Comparison of ENCODE assay signal across 22 mouse cellular contexts in the genomic region with DNA sequence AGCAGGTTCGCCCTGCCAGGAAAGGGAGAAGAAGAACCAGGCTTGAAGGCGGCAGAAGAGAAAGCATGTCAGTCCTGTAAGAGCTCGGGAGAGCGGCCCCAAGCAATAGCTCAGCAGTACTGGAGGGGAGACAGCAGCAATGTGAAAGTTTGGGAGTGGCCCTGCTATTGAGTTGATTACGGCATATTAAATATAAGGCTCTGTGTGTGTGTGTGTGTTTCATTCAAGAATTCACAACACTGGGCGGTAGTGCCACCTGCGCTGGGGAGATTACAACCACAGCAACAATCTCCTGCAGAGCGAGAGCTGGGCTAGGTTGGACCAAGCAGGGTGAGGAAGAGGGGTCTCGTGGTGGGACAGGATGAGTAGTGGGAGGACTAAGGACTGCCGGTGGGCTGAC. TPM values are rescaled to one million over a fixed set of nuclear protein-coding genes. Genes with fewer than 3 reads are reported as not detected.
DNase-seq lines count a peak whose midpoint lies in the region; ATAC-seq and TF ChIP-seq lines count a peak whose summit lies in the region.
"Had no signal": no experiment of that assay in that cellular context is flagged by ENCODE, and none has a peak within 500 bp of the region (broad histone marks: within the 10 kb centered on the region; RNA-seq: fewer than 3 reads in every experiment).

No protein-coding gene starts in this region.

- H3K9ac ChIP-seq in MEL (ENCODE audit: control insufficient read depth, low read depth, low read length, poor library complexity, severe bottlenecking), result peak overlapping the region; percentile 57
- H3K9ac ChIP-seq in liver, embryonic 12.5 days, result no peak overlapping the region
- H3K9ac ChIP-seq in liver, embryonic 16.5 days (ENCODE audit: low read depth, low read length), result no peak overlapping the region
- no peak overlapping the region for H3K9ac ChIP-seq in forebrain, embryonic 12.5 days
- H3K9ac ChIP-seq in hindbrain, embryonic 11.5 days (ENCODE audit: low read depth, low read length), result no peak overlapping the region
- H3K9ac ChIP-seq: embryonic facial prominence, embryonic 13.5 days; forebrain, embryonic 15.5 days; heart, embryonic 13.5 days; hindbrain, embryonic 14.5 days had no signal

- DNase-seq in MEL (ENCODE audit: low read depth, low spot score), result peak; percentile 95
- DNase-seq in left cerebral cortex, adult 9 months (ENCODE audit: low spot score in 2 of 2), result no peak
- no peak for DNase-seq in urinary bladder, postnatal 36 days (ENCODE audit: low spot score in 2 of 2)
- DNase-seq in hindbrain, embryonic 11.5 days (ENCODE audit: low spot score), result no peak
- DNase-seq: adrenal gland, adult 2 months; adrenal gland, postnatal 25 days; cerebellum, adult 8-10 months; cerebellum, postnatal 25 days; gastrocnemius, postnatal 36 days; heart, adult 11 months; heart, postnatal 4 days had no signal

- TF ChIP-seq POLR2A in MEL (IDR thresholded peaks at IDR 0.05; ENCODE audit: control insufficient read depth in 1 of 2, insufficient read depth in 1 of 2, low read depth in 1 of 2, low read length in 2 of 2, poor library complexity in 1 of 2), result 0 out of 4 replicates have a peak, but pooled peaks of 1 of the 2 experiments have one; percentile 33

- peaks cover 0 to 13% of the 10 kb centered on the region in 2 experiments; a peak in 2 of 4 replicates for H3K36me3 ChIP-seq in MEL (ENCODE audit: control insufficient read depth in 1 of 2, insufficient read depth in 2 of 2, low read length in 2 of 2)
- H3K36me3 ChIP-seq in liver, embryonic 12.5 days, result no peaks in the 10 kb centered on the region
- no peaks in the 10 kb centered on the region for H3K36me3 ChIP-seq in liver, embryonic 16.5 days (ENCODE audit: control insufficient read depth, insufficient read depth)
- H3K36me3 ChIP-seq in forebrain, embryonic 12.5 days (replicated peaks), result no peaks in the 10 kb centered on the region
- H3K36me3 ChIP-seq in hindbrain, embryonic 11.5 days (ENCODE audit: control insufficient read depth, insufficient read depth, low read length), result no peaks in the 10 kb centered on the region
- H3K36me3 ChIP-seq: embryonic facial prominence, embryonic 13.5 days; forebrain, embryonic 10.5 days; forebrain, embryonic 15.5 days; heart, embryonic 13.5 days had no signal

- whole genome bisulfite sequencing in liver, embryonic 12.5 days (ENCODE audit: insufficient replicate concordance), result 38% methylated on average over 10 of the region's 10 CpGs
- whole genome bisulfite sequencing in liver, embryonic 16.5 days (ENCODE audit: insufficient replicate concordance), result 35% methylated on average over 10 of the region's 10 CpGs
- 67% methylated on average over 10 of the region's 10 CpGs for WGBS in forebrain, embryonic 12.5 days
- 73% methylated on average over 10 of the region's 10 CpGs for WGBS in hindbrain, embryonic 11.5 days

- no peaks in the 10 kb centered on the region for H3K27me3 ChIP-seq in MEL (ENCODE audit: control insufficient read depth in 1 of 2, insufficient read depth in 2 of 2, low read length in 2 of 2)
- peaks cover 16% of the 10 kb centered on the region; the same call in 1 of the 2 replicates for H3K27me3 ChIP-seq in liver, embryonic 12.5 days (replicated peaks)
- H3K27me3 ChIP-seq in liver, embryonic 16.5 days (ENCODE audit: control insufficient read depth, insufficient read depth, low read depth, low read length), result peaks cover 4% of the 10 kb centered on the region; the same call in 1 of the 2 replicates
- H3K27me3 ChIP-seq in forebrain, embryonic 12.5 days, result peaks cover 15% of the 10 kb centered on the region
- H3K27me3 ChIP-seq in hindbrain, embryonic 11.5 days (ENCODE audit: control insufficient read depth, insufficient read depth, low read length), result no peaks in the 10 kb centered on the region
- H3K27me3 ChIP-seq: embryonic facial prominence, embryonic 13.5 days; forebrain, embryonic 15.5 days had no signal

- peak overlapping the region; percentile 54 to 60 for H3K4me3 ChIP-seq in MEL (ENCODE audit: control insufficient read depth in 1 of 2, insufficient read depth in 1 of 2, low read depth in 2 of 2, low read length in 2 of 2)
- H3K4me3 ChIP-seq in liver, embryonic 12.5 days, result no peak overlapping the region
- no peak overlapping the region for H3K4me3 ChIP-seq in liver, embryonic 16.5 days (ENCODE audit: low read depth, low read length)
- H3K4me3 ChIP-seq in forebrain, embryonic 12.5 days (replicated peaks), result no peak overlapping the region
- H3K4me3 ChIP-seq in hindbrain, embryonic 11.5 days (ENCODE audit: low read depth, low read length), result no peak overlapping the region
- H3K4me3 ChIP-seq: embryonic facial prominence, embryonic 13.5 days; forebrain, embryonic 10.5 days; forebrain, embryonic 15.5 days; heart, embryonic 13.5 days had no signal

- peak overlapping the region; percentile 5; the same call in 1 of the 2 replicates for H3K27ac ChIP-seq in MEL (ENCODE audit: control insufficient read depth, low read depth, low read length)
- no peak overlapping the region for H3K27ac ChIP-seq in liver, embryonic 12.5 days
- no peak overlapping the region for H3K27ac ChIP-seq in liver, embryonic 16.5 days (ENCODE audit: low read length)
- H3K27ac ChIP-seq in forebrain, embryonic 12.5 days, result no peak overlapping the region
- H3K27ac ChIP-seq in hindbrain, embryonic 11.5 days (ENCODE audit: low read depth, low read length), result no peak overlapping the region
- H3K27ac ChIP-seq: embryonic facial prominence, embryonic 13.5 days; forebrain, embryonic 10.5 days; forebrain, embryonic 15.5 days; heart, embryonic 13.5 days; hindbrain, embryonic 14.5 days had no signal

- H3K4me2 ChIP-seq in liver, embryonic 12.5 days, result peak overlapping the region; percentile 12
- no peak overlapping the region for H3K4me2 ChIP-seq in liver, embryonic 16.5 days (ENCODE audit: low read depth, low read length)
- no peak overlapping the region for H3K4me2 ChIP-seq in forebrain, embryonic 12.5 days
- H3K4me2 ChIP-seq in hindbrain, embryonic 11.5 days (replicated peaks; ENCODE audit: low read depth, low read length), result no peak overlapping the region
- H3K4me2 ChIP-seq: embryonic facial prominence, embryonic 13.5 days; forebrain, embryonic 15.5 days; heart, embryonic 13.5 days; hindbrain, embryonic 14.5 days had no signal

- ATAC-seq in common myeloid progenitor, adult 5-6 weeks (replicated peaks; ENCODE audit: low read depth, poor library complexity, severe bottlenecking), result peak; percentile 54; the same call in 1 of the 2 replicates
- ATAC-seq in liver, embryonic 12.5 days, result peak; percentile 83
- ATAC-seq in liver, embryonic 16.5 days (ENCODE audit: low read depth), result peak; percentile 50
- ATAC-seq in forebrain, embryonic 12.5 days (ENCODE audit: low FRiP score), result no peak
- no peak for ATAC-seq in hindbrain, embryonic 11.5 days (ENCODE audit: low FRiP score)
- ATAC-seq: forebrain, embryonic 15.5 days had no signal

- H3K4me1 ChIP-seq in MEL (ENCODE audit: control insufficient read depth in 1 of 2, insufficient read depth in 2 of 2, low read length in 2 of 2), result peaks cover 15 to 24% of the 10 kb centered on the region in 2 experiments
- H3K4me1 ChIP-seq in liver, embryonic 12.5 days, result peaks cover 8% of the 10 kb centered on the region
- no peaks in the 10 kb centered on the region; the same call in 1 of the 2 replicates for H3K4me1 ChIP-seq in liver, embryonic 16.5 days (ENCODE audit: control insufficient read depth, low read depth, low read length)
- no peaks in the 10 kb centered on the region for H3K4me1 ChIP-seq in forebrain, embryonic 12.5 days
- H3K4me1 ChIP-seq in hindbrain, embryonic 11.5 days (replicated peaks; ENCODE audit: control insufficient read depth, insufficient read depth, low read length), result no peaks in the 10 kb centered on the region
- H3K4me1 ChIP-seq: embryonic facial prominence, embryonic 13.5 days; forebrain, embryonic 10.5 days; forebrain, embryonic 15.5 days; heart, embryonic 13.5 days had no signal

- peak; percentile 91 to 93 for TF ChIP-seq EP300 in MEL (IDR thresholded peaks at IDR 0.05; ENCODE audit: low read depth in 1 of 2, low read length in 2 of 2)

- TF ChIP-seq RAD21 in MEL (IDR thresholded peaks at IDR 0.05; ENCODE audit: low read depth, low read length), result no peak; the same call in 1 of the 2 replicates

- TF ChIP-seq CTCF in MEL (IDR thresholded peaks at IDR 0.05 in 2 of 3, conservative IDR thresholded peaks at IDR 0.05 in 1 of 3; ENCODE audit: control insufficient read depth in 1 of 3, insufficient read depth in 1 of 3, low read depth in 2 of 3, low read length in 3 of 3, poor library complexity in 1 of 3, severe bottlenecking in 1 of 3), result no peak

- H3K79me2 ChIP-seq in MEL (ENCODE audit: control insufficient read depth, insufficient read depth, low read length, poor library complexity), result no peaks in the 10 kb centered on the region

- no peaks in the 10 kb centered on the region for H3K9me3 ChIP-seq in MEL (replicated peaks; ENCODE audit: insufficient read depth, low read length)
- no peaks in the 10 kb centered on the region for H3K9me3 ChIP-seq in liver, embryonic 12.5 days (replicated peaks)
- no peaks in the 10 kb centered on the region for H3K9me3 ChIP-seq in liver, embryonic 16.5 days (replicated peaks; ENCODE audit: control insufficient read depth, low read length)
- H3K9me3 ChIP-seq in forebrain, embryonic 12.5 days, result no peaks in the 10 kb centered on the region
- no peaks in the 10 kb centered on the region for H3K9me3 ChIP-seq in hindbrain, embryonic 11.5 days (ENCODE audit: control insufficient read depth, low read length)
- H3K9me3 ChIP-seq: embryonic facial prominence, embryonic 13.5 days; forebrain, embryonic 10.5 days; forebrain, embryonic 15.5 days; heart, embryonic 13.5 days had no signal

RNA-seq across cellular contexts. Expression of gene Zglp1, which starts 15.3 kb away (rescaled TPM):
- 1.1 and 1.5 TPM in 2 replicates for total RNA-seq in MEL (2012; rRNA removed)
- 1 to 10 TPM in 1 of 2 experiments, not detected in 1; 8.0 TPM for polyA plus RNA-seq in MEL (2012; ENCODE audit: insufficient read depth in 1 of 2, insufficient read length in 2 of 2, low read depth in 1 of 2, low replicate concordance in 2 of 2, missing spikeins in 1 of 2)
- total RNA-seq in common myeloid progenitor, adult 5-6 weeks (2017), result 1.7 TPM in 1 of 2 replicates, not detected in the other
- 0.62 TPM in 1 of 2 replicates, not detected in the other for polyA plus RNA-seq in liver, embryonic 12.5 days (2016; fragmentation: Nextera tagmentation; extraction: Ambion mirVana)
- polyA plus RNA-seq in liver, embryonic 16.5 days (2015; fragmentation: Nextera tagmentation; extraction: Ambion mirVana), result 0.43 TPM in 1 of 2 replicates, not detected in the other
- polyA plus RNA-seq in forebrain, embryonic 12.5 days (2016; fragmentation: Nextera tagmentation; extraction: Ambion mirVana), result 0.79 and 2.7 TPM in 2 replicates
- polyA plus RNA-seq in hindbrain, embryonic 11.5 days (2014; fragmentation: Nextera tagmentation; extraction: Ambion mirVana), result 0.45 and 2.7 TPM in 2 replicates
- total RNA-seq: adrenal gland, adult 2 months; adrenal gland, postnatal 25 days; gastrocnemius, adult 8-10 months; gastrocnemius, postnatal 36 days; heart, postnatal 4 days had no signal
- polyA plus RNA-seq: adrenal gland, adult 2 months; embryonic facial prominence, embryonic 13.5 days; heart, postnatal 0 days had no signal

RNA-seq across cellular contexts. Expression of gene Icam5, which starts 19.7 kb away (rescaled TPM):
- 4.8 TPM in 2 replicates for total RNA-seq in MEL (2012; rRNA removed)
- polyA plus RNA-seq in MEL (2012; ENCODE audit: insufficient read depth in 1 of 2, insufficient read length in 2 of 2, low read depth in 1 of 2, low replicate concordance in 2 of 2, missing spikeins in 1 of 2), result 1 to 10 TPM in 1 of 2 experiments, not detected in 1; 9.5 TPM
- total RNA-seq in common myeloid progenitor, adult 5-6 weeks (2017), result not detected in 2 replicates
- 0.42 and 0.45 TPM in 2 replicates for polyA plus RNA-seq in liver, embryonic 12.5 days (2016; fragmentation: Nextera tagmentation; extraction: Ambion mirVana)
- 0.26 and 0.30 TPM in 2 replicates for polyA plus RNA-seq in liver, embryonic 16.5 days (2015; fragmentation: Nextera tagmentation; extraction: Ambion mirVana)
- 0.13 TPM in 2 replicates for polyA plus RNA-seq in forebrain, embryonic 12.5 days (2016; fragmentation: Nextera tagmentation; extraction: Ambion mirVana)
- 0.24 TPM in 1 of 2 replicates, not detected in the other for polyA plus RNA-seq in hindbrain, embryonic 11.5 days (2014; fragmentation: Nextera tagmentation; extraction: Ambion mirVana)
- total RNA-seq: gastrocnemius, postnatal 36 days; heart, postnatal 4 days had no signal

RNA-seq across cellular contexts. Expression of gene Gm49373, which starts 21.3 kb away (rescaled TPM):
- total RNA-seq in MEL (2012; rRNA removed), result 4.6 and 6.4 TPM in 2 replicates
- 1 to 10 TPM in 1 of 2 experiments, not detected in 1; 8.3 TPM for polyA plus RNA-seq in MEL (2012; ENCODE audit: insufficient read depth in 1 of 2, insufficient read length in 2 of 2, low read depth in 1 of 2, low replicate concordance in 2 of 2, missing spikeins in 1 of 2)
- total RNA-seq in common myeloid progenitor, adult 5-6 weeks (2017), result not detected in 2 replicates
- polyA plus RNA-seq in liver, embryonic 12.5 days (2016; fragmentation: Nextera tagmentation; extraction: Ambion mirVana), result 0.77 and 0.98 TPM in 2 replicates
- 0.18 and 0.20 TPM in 2 replicates for polyA plus RNA-seq in liver, embryonic 16.5 days (2015; fragmentation: Nextera tagmentation; extraction: Ambion mirVana)
- 0.51 and 2.2 TPM in 2 replicates for polyA plus RNA-seq in forebrain, embryonic 12.5 days (2016; fragmentation: Nextera tagmentation; extraction: Ambion mirVana)
- 0.40 and 1.0 TPM in 2 replicates for polyA plus RNA-seq in hindbrain, embryonic 11.5 days (2014; fragmentation: Nextera tagmentation; extraction: Ambion mirVana)

RNA-seq across cellular contexts. Expression of gene Fdx1l, which starts 21.8 kb away (rescaled TPM):
- total RNA-seq in MEL (2012; rRNA removed), result 198 and 247 TPM in 2 replicates
- polyA plus RNA-seq in MEL (2012; ENCODE audit: insufficient read depth in 1 of 2, insufficient read length in 2 of 2, low read depth in 1 of 2, low replicate concordance in 2 of 2, missing spikeins in 1 of 2), result 100 to 1,000 TPM; 305 to 361 TPM
- total RNA-seq in common myeloid progenitor, adult 5-6 weeks (2017), result 48.3 and 54.3 TPM in 2 replicates
- polyA plus RNA-seq in liver, embryonic 12.5 days (2016; fragmentation: Nextera tagmentation; extraction: Ambion mirVana), result 48.7 and 49.6 TPM in 2 replicates
- 26.5 and 26.6 TPM in 2 replicates for polyA plus RNA-seq in liver, embryonic 16.5 days (2015; fragmentation: Nextera tagmentation; extraction: Ambion mirVana)
- 37.6 and 42.6 TPM in 2 replicates for polyA plus RNA-seq in forebrain, embryonic 12.5 days (2016; fragmentation: Nextera tagmentation; extraction: Ambion mirVana)
- polyA plus RNA-seq in hindbrain, embryonic 11.5 days (2014; fragmentation: Nextera tagmentation; extraction: Ambion mirVana), result 46.1 and 53.2 TPM in 2 replicates

RNA-seq across cellular contexts. Expression of gene Icam4, which starts 22.4 kb away (rescaled TPM):
- 259 and 260 TPM in 2 replicates for total RNA-seq in MEL (2012; rRNA removed)
- 100 to 1,000 TPM; 193 to 268 TPM for polyA plus RNA-seq in MEL (2012; ENCODE audit: insufficient read depth in 1 of 2, insufficient read length in 2 of 2, low read depth in 1 of 2, low replicate concordance in 2 of 2, missing spikeins in 1 of 2)
- 11.5 and 28.9 TPM in 2 replicates for total RNA-seq in common myeloid progenitor, adult 5-6 weeks (2017)
- 231 and 238 TPM in 2 replicates for polyA plus RNA-seq in liver, embryonic 12.5 days (2016; fragmentation: Nextera tagmentation; extraction: Ambion mirVana)
- polyA plus RNA-seq in liver, embryonic 16.5 days (2015; fragmentation: Nextera tagmentation; extraction: Ambion mirVana), result 172 and 184 TPM in 2 replicates
- 1.5 and 1.9 TPM in 2 replicates for polyA plus RNA-seq in forebrain, embryonic 12.5 days (2016; fragmentation: Nextera tagmentation; extraction: Ambion mirVana)
- 5.4 and 5.7 TPM in 2 replicates for polyA plus RNA-seq in hindbrain, embryonic 11.5 days (2014; fragmentation: Nextera tagmentation; extraction: Ambion mirVana)

Comparison
In these comparisons a context has a peak if more than half of its experiments do, and no peak if none do; other contexts are left out.
1. H3K4me3 ChIP-seq: peak in MEL (2 of 2); none in liver, embryonic 12.5 days (single experiment), liver, embryonic 16.5 days (single experiment), forebrain, embryonic 12.5 days (single experiment) and hindbrain, embryonic 11.5 days (single experiment).
2. ATAC-seq: peak in common myeloid progenitor, adult 5-6 weeks (single experiment), liver, embryonic 12.5 days (single experiment) and liver, embryonic 16.5 days (single experiment); none in forebrain, embryonic 12.5 days (single experiment) and hindbrain, embryonic 11.5 days (single experiment).